ENCODE assay signal across 22 mouse cellular contexts in the genomic region with DNA sequence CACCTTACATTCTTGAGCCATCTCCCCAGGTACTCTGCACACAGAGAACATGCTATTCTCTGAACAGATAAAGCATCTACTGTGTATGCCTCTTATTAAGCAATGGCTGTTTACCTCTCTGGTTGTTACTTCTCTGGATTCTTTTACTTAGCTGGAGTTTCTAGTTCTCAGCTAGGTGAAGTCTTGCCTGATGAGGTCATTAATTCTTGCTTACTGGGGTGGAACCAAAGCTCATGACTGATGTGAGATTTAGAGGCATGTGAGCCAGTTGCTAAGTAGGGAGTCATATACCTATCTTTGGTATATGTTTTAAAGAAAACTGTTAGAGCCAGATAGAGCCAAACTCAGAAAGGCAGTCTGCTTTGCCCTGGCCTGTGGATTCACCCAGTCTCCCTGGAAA.
DNase-seq lines count a peak whose midpoint lies in the region; ATAC-seq and TF ChIP-seq lines count a peak whose summit lies in the region.
"Had no signal": no experiment of that assay in that cellular context is flagged by ENCODE, and none has a peak within 500 bp of the region (broad histone marks: within the 10 kb centered on the region; RNA-seq: fewer than 3 reads in every experiment).

No protein-coding gene starts in this region.

- H3K9ac ChIP-seq in kidney, embryonic 16.5 days (replicated peaks; ENCODE audit: low read length), result no peak overlapping the region
- H3K9ac ChIP-seq: embryonic facial prominence, embryonic 12.5 days; hindbrain, embryonic 14.5 days; limb, embryonic 13.5 days; liver, embryonic 13.5 days; lung, embryonic 14.5 days had no signal

- TF ChIP-seq POLR2A in lung, adult 2 months (IDR thresholded peaks at IDR 0.05; ENCODE audit: borderline replicate concordance, extremely low read depth, low read depth, low read length), result no peak

- no peaks in the 10 kb centered on the region for H3K27me3 ChIP-seq in kidney, embryonic 16.5 days (ENCODE audit: insufficient read depth, low read length)
- H3K27me3 ChIP-seq: embryonic facial prominence, embryonic 12.5 days; limb, embryonic 13.5 days; liver, embryonic 13.5 days had no signal

- no peaks in the 10 kb centered on the region for H3K9me3 ChIP-seq in kidney, embryonic 16.5 days (ENCODE audit: low read length)
- H3K9me3 ChIP-seq: embryonic facial prominence, embryonic 12.5 days; limb, embryonic 13.5 days; liver, embryonic 13.5 days had no signal

- TF ChIP-seq CTCF in lung, adult 2 months (IDR thresholded peaks at IDR 0.05; ENCODE audit: insufficient read depth, low read length), result no peak

- ATAC-seq in kidney, embryonic 16.5 days (ENCODE audit: low FRiP score, low TSS enrichment), result peak; percentile 74
- ATAC-seq: forebrain, embryonic 14.5 days; inflammation-experienced regulatory T-cells, adult 6 months had no signal

- H3K4me2 ChIP-seq in kidney, embryonic 16.5 days (replicated peaks; ENCODE audit: low read depth, low read length), result no peak overlapping the region
- H3K4me2 ChIP-seq: embryonic facial prominence, embryonic 12.5 days; heart, embryonic 11.5 days; hindbrain, embryonic 14.5 days; limb, embryonic 13.5 days; liver, embryonic 13.5 days; lung, embryonic 14.5 days had no signal

- intact Hi-C loops in left cerebral cortex, postnatal 10 days (cut with DNase I), result no loop called here

- H3K4me3 ChIP-seq in lung, adult 2 months (replicated peaks; ENCODE audit: extremely low read depth, low read depth, low read length), result no peak overlapping the region
- no peak overlapping the region for H3K4me3 ChIP-seq in kidney, embryonic 16.5 days (ENCODE audit: low read length)
- H3K4me3 ChIP-seq: embryonic facial prominence, embryonic 12.5 days; erythroblast, embryonic 14.5 days; limb, embryonic 13.5 days; liver, embryonic 13.5 days had no signal

- peak overlapping the region; percentile 31; the same call in 1 of the 2 replicates for H3K27ac ChIP-seq in kidney, embryonic 16.5 days (ENCODE audit: low read length)
- H3K27ac ChIP-seq: embryonic facial prominence, embryonic 12.5 days; hindbrain, embryonic 14.5 days; limb, embryonic 13.5 days; liver, embryonic 13.5 days; macrophage had no signal

- H3K36me3 ChIP-seq in kidney, embryonic 16.5 days (ENCODE audit: insufficient read depth, low read length), result no peaks in the 10 kb centered on the region
- H3K36me3 ChIP-seq: embryonic facial prominence, embryonic 12.5 days; limb, embryonic 13.5 days; liver, embryonic 13.5 days had no signal

- peak; percentile 13 for DNase-seq in lung, postnatal 36 days
- DNase-seq in lung, adult 2 months, result no peak
- peak; percentile 9 for DNase-seq in kidney, adult 18-20 months
- no peak for DNase-seq in spleen, postnatal 4 days (ENCODE audit: low spot score in 2 of 2)
- DNase-seq in left cerebral cortex, postnatal 10 days (ENCODE audit: extremely low spot score in 1 of 2, low spot score in 2 of 2), result no peak
- no peak for DNase-seq in thymus, postnatal 36 days
- DNase-seq: adrenal gland, postnatal 36 days; cerebellum, adult 9-10 months; gastrocnemius, postnatal 10 days; heart, postnatal 14 days; liver, embryonic 13.5 days; lung, embryonic 14.5 days; thymus, postnatal 14 days had no signal

- no peaks in the 10 kb centered on the region for H3K4me1 ChIP-seq in lung, adult 2 months (ENCODE audit: control insufficient read depth, insufficient read depth, low read length)
- peaks cover 5% of the 10 kb centered on the region for H3K4me1 ChIP-seq in kidney, embryonic 16.5 days (ENCODE audit: insufficient read depth, low read length)
- H3K4me1 ChIP-seq: embryonic facial prominence, embryonic 12.5 days; limb, embryonic 13.5 days; liver, embryonic 13.5 days had no signal

Comparison
In these comparisons a context has a peak if more than half of its experiments do, and no peak if none do; other contexts are left out.
1. DNase-seq: peak in lung, postnatal 36 days (single experiment) and kidney, adult 18-20 months (single experiment); none in lung, adult 2 months (single experiment), spleen, postnatal 4 days (0 of 2), left cerebral cortex, postnatal 10 days (0 of 2) and thymus, postnatal 36 days (0 of 2).